Mouse (Mus musculus): ENCODE results near the gene Gm9736. TPM values are rescaled to one million over a fixed set of nuclear protein-coding genes. Genes with fewer than 3 reads are reported as not detected.
"Not testable (repeated sequence)": the region's sequence is repeated elsewhere in the genome, so short reads cannot be mapped to it uniquely, and the experiment has no call there.

Gm9736 gene
- polyA plus RNA-seq, 1 experiment from 2014 or later: not detected

- Histone ChIP-seq H3K9ac (ENCODE audit: low read depth, low read length) (no peak overlapping the region), H3K36me3 (ENCODE audit: control insufficient read depth, insufficient read depth, low read length) (no peaks in the 10 kb centered on the region), H3K4me1 (ENCODE audit: control insufficient read depth, insufficient read depth, low read depth, low read length) (no peaks in the 10 kb centered on the region), H3K4me3 (ENCODE audit: low read length) (no peak overlapping the region), H3K4me2 (ENCODE audit: low read length) (no peak overlapping the region), H3K27ac (ENCODE audit: low read depth, low read length) (no peak overlapping the region), H3K27me3 (replicated peaks; ENCODE audit: control insufficient read depth, insufficient read depth, low read length) (no peaks in the 10 kb centered on the region), H3K9me3 (ENCODE audit: control insufficient read depth, low read length) (no peaks in the 10 kb centered on the region)
- no peak for ATAC-seq
- 89% methylated on average over 4 of the region's 4 CpGs for WGBS
Measured at GRCm38 (mm10) chr10:77738929-77739328, 12.2 kb downstream of the Gm9736 start.

- Histone ChIP-seq H3K9ac (ENCODE audit: low read depth, low read length) (no peak overlapping the region), H3K27me3 (replicated peaks; ENCODE audit: control insufficient read depth, insufficient read depth, low read length) (no peaks in the 10 kb centered on the region), H3K9me3 (ENCODE audit: control insufficient read depth, low read length) (no peaks in the 10 kb centered on the region), H3K4me2 (ENCODE audit: low read length) (no peak overlapping the region), H3K4me1 (ENCODE audit: control insufficient read depth, insufficient read depth, low read depth, low read length) (no peaks in the 10 kb centered on the region), H3K4me3 (ENCODE audit: low read length) (no peak overlapping the region), H3K36me3 (ENCODE audit: control insufficient read depth, insufficient read depth, low read length) (no peaks in the 10 kb centered on the region), H3K27ac (ENCODE audit: low read depth, low read length) (no peak overlapping the region)
- WGBS: 96% methylated on average over 1 of the region's 1 CpGs
- no peak for ATAC-seq
Measured at GRCm38 (mm10) chr10:77735928-77736327, 15.2 kb downstream of the Gm9736 start.

GRCm38 (mm10) chr10:77729241-77729640, 21.9 kb downstream of the Gm9736 start:
- H3K4me3 ChIP-seq (ENCODE audit: low read length): no peak overlapping the region
- H3K27me3 ChIP-seq (replicated peaks; ENCODE audit: control insufficient read depth, insufficient read depth, low read length): no peaks in the 10 kb centered on the region; the same call in 1 of the 2 replicates
- ATAC-seq: no peak
- no peak overlapping the region for H3K4me2 ChIP-seq (ENCODE audit: low read length)
- no peak overlapping the region for H3K27ac ChIP-seq (ENCODE audit: low read depth, low read length)
- H3K9ac ChIP-seq (ENCODE audit: low read depth, low read length): no peak overlapping the region
- no peaks in the 10 kb centered on the region for H3K36me3 ChIP-seq (ENCODE audit: control insufficient read depth, insufficient read depth, low read length)
- no peaks in the 10 kb centered on the region for H3K9me3 ChIP-seq (ENCODE audit: control insufficient read depth, low read length)
- 44% methylated on average over 4 of the region's 4 CpGs for WGBS
- H3K4me1 ChIP-seq (ENCODE audit: control insufficient read depth, insufficient read depth, low read depth, low read length): no peaks in the 10 kb centered on the region

- Histone ChIP-seq H3K4me1 (ENCODE audit: control insufficient read depth, insufficient read depth, low read depth, low read length) (no peaks in the 10 kb centered on the region), H3K4me3 (ENCODE audit: low read length) (no peak overlapping the region), H3K4me2 (ENCODE audit: low read length) (no peak overlapping the region), H3K27me3 (replicated peaks; ENCODE audit: control insufficient read depth, insufficient read depth, low read length) (no peaks in the 10 kb centered on the region; the same call in 1 of the 2 replicates), H3K9me3 (ENCODE audit: control insufficient read depth, low read length) (no peaks in the 10 kb centered on the region), H3K27ac (ENCODE audit: low read depth, low read length) (no peak overlapping the region), H3K9ac (ENCODE audit: low read depth, low read length) (no peak overlapping the region), H3K36me3 (ENCODE audit: control insufficient read depth, insufficient read depth, low read length) (no peaks in the 10 kb centered on the region)
- 62% methylated on average over 4 of the region's 4 CpGs for WGBS
- ATAC-seq: no peak
Measured at GRCm38 (mm10) chr10:77728280-77728679, 22.9 kb downstream of the Gm9736 start.

GRCm38 (mm10) chr10:77726186-77726585, 25.0 kb downstream of the Gm9736 start, which contains the start of gene Gm10100:
Gene Gm10100, plus strand, starts transcription at chr10:77726486.
- no peak for ATAC-seq
- H3K9ac ChIP-seq (ENCODE audit: low read depth, low read length): no peak within 1 kb of the TSS
- H3K4me2 ChIP-seq (ENCODE audit: low read length): no peak within 1 kb of the TSS
- no peak within 1 kb of the TSS for H3K4me3 ChIP-seq (ENCODE audit: low read length)
- no peak within 1 kb of the TSS for H3K27ac ChIP-seq (ENCODE audit: low read depth, low read length)
- H3K9me3 ChIP-seq (ENCODE audit: control insufficient read depth, low read length): no peaks in the 10 kb centered on the region
- H3K4me1 ChIP-seq (ENCODE audit: control insufficient read depth, insufficient read depth, low read depth, low read length): no peaks in the 10 kb centered on the region
- 52% methylated on average over 3 of the region's 3 CpGs for WGBS
- H3K27me3 ChIP-seq (replicated peaks; ENCODE audit: control insufficient read depth, insufficient read depth, low read length): no peaks in the 10 kb centered on the region; the same call in 1 of the 2 replicates
- no peaks in the 10 kb centered on the region for H3K36me3 ChIP-seq (ENCODE audit: control insufficient read depth, insufficient read depth, low read length)

- H3K27me3 ChIP-seq (replicated peaks; ENCODE audit: control insufficient read depth, insufficient read depth, low read length): no peaks in the 10 kb centered on the region; the same call in 1 of the 2 replicates
- WGBS: 77% methylated on average over 8 of the region's 8 CpGs
- H3K4me2 ChIP-seq (ENCODE audit: low read length): no peak overlapping the region
- H3K36me3 ChIP-seq (ENCODE audit: control insufficient read depth, insufficient read depth, low read length): no peaks in the 10 kb centered on the region
- ATAC-seq: no peak
- no peaks in the 10 kb centered on the region for H3K9me3 ChIP-seq (ENCODE audit: control insufficient read depth, low read length)
- H3K4me1 ChIP-seq (ENCODE audit: control insufficient read depth, insufficient read depth, low read depth, low read length): no peaks in the 10 kb centered on the region
- H3K27ac ChIP-seq (ENCODE audit: low read depth, low read length): no peak overlapping the region
- no peak overlapping the region for H3K4me3 ChIP-seq (ENCODE audit: low read length)
- H3K9ac ChIP-seq (ENCODE audit: low read depth, low read length): no peak overlapping the region
Measured at GRCm38 (mm10) chr10:77724855-77725254, 26.3 kb downstream of the Gm9736 start.

GRCm38 (mm10) chr10:77720299-77720698, 30.9 kb downstream of the Gm9736 start, which contains the start of gene Krtap12-1:
Gene Krtap12-1, plus strand, starts transcription at chr10:77720599.
- not testable (repeated sequence) for H3K9me3 ChIP-seq (ENCODE audit: control insufficient read depth, low read length); H3K4me1 ChIP-seq (ENCODE audit: control insufficient read depth, insufficient read depth, low read depth, low read length); H3K9ac ChIP-seq (ENCODE audit: low read depth, low read length); ATAC-seq; H3K27ac ChIP-seq (ENCODE audit: low read depth, low read length); H3K4me2 ChIP-seq (ENCODE audit: low read length); H3K36me3 ChIP-seq (ENCODE audit: control insufficient read depth, insufficient read depth, low read length); H3K4me3 ChIP-seq (ENCODE audit: low read length); H3K27me3 ChIP-seq (replicated peaks; ENCODE audit: control insufficient read depth, insufficient read depth, low read length)
- WGBS: 100% methylated on average over 1 of the region's 1 CpGs

- H3K27ac ChIP-seq (ENCODE audit: low read depth, low read length): no peak within 1 kb of the TSS
Measured at GRCm38 (mm10) chr10:77715507-77715906, 35.6 kb downstream of the Gm9736 start, which contains the start of gene Gm10142. Gene Gm10142, plus strand, starts transcription at chr10:77715807.

GRCm38 (mm10) chr10:77713734-77714133, 37.4 kb downstream of the Gm9736 start:
- Histone ChIP-seq H3K9ac (ENCODE audit: low read depth, low read length) (no peak overlapping the region), H3K9me3 (ENCODE audit: control insufficient read depth, low read length) (0 out of 2 replicates have a peak, but pooled peaks cover 2% of the 10 kb centered on the region), H3K27me3 (replicated peaks; ENCODE audit: control insufficient read depth, insufficient read depth, low read length) (no peaks in the 10 kb centered on the region), H3K4me3 (ENCODE audit: low read length) (no peak overlapping the region), H3K4me1 (ENCODE audit: control insufficient read depth, insufficient read depth, low read depth, low read length) (no peaks in the 10 kb centered on the region), H3K27ac (ENCODE audit: low read depth, low read length) (no peak overlapping the region), H3K36me3 (ENCODE audit: control insufficient read depth, insufficient read depth, low read length) (no peaks in the 10 kb centered on the region), H3K4me2 (ENCODE audit: low read length) (no peak overlapping the region)
- ATAC-seq: no peak
- 73% methylated on average over 4 of the region's 4 CpGs for WGBS

More at GRCm38 (mm10) chr10:77715507-77715906, 35.6 kb downstream of the Gm9736 start, which contains the start of gene Gm10142:
- Histone ChIP-seq H3K27me3 (replicated peaks; ENCODE audit: control insufficient read depth, insufficient read depth, low read length) (no peaks in the 10 kb centered on the region), H3K9ac (ENCODE audit: low read depth, low read length) (no peak within 1 kb of the TSS), H3K4me2 (ENCODE audit: low read length) (no peak within 1 kb of the TSS), H3K9me3 (ENCODE audit: control insufficient read depth, low read length) (0 out of 2 replicates have a peak, but pooled peaks cover 2% of the 10 kb centered on the region), H3K4me1 (ENCODE audit: control insufficient read depth, insufficient read depth, low read depth, low read length) (no peaks in the 10 kb centered on the region), H3K36me3 (ENCODE audit: control insufficient read depth, insufficient read depth, low read length) (no peaks in the 10 kb centered on the region), H3K4me3 (ENCODE audit: low read length) (no peak within 1 kb of the TSS)
- WGBS: 77% methylated on average over 1 of the region's 1 CpGs
- ATAC-seq: no peak
